Mouse (Mus musculus) MEL (cell line): ENCODE data around the gene Lyrm2. TPM values are rescaled to one million over a fixed set of nuclear protein-coding genes. Genes with fewer than 3 reads are reported as not detected.

Experiments
- DNase-seq: peaks from one replicate; pipeline ENCODE4 v3.0.0; 2011; ENCODE audit warnings: low read depth, low spot score
- H3K27ac ChIP-seq: 2 replicates; pipeline ENCODE4 v1.5.1; 2012; ENCODE audit warnings: low read depth, mild to moderate bottlenecking, control low read depth, low read length, moderate library complexity; ENCODE audit not compliant: control insufficient read depth
- H3K27me3 ChIP-seq, 2 experiments: fragments of 150-350 bp in 1 of 2; sonication (generic) in 1 of 2; 2 replicates each; pipeline ENCODE4 v1.6.1; 2012; ENCODE audit warnings: low read length in 2 of 2, mild to moderate bottlenecking in 2 of 2, improper control_type of control experiment in 1 of 2, moderate library complexity in 1 of 2; ENCODE audit not compliant: insufficient read depth in 2 of 2, control insufficient read depth in 1 of 2
- H3K36me3 ChIP-seq, 2 experiments: 2 replicates each; pipeline ENCODE4 v1.6.1; 2012 to 2014; ENCODE audit warnings: low read length in 2 of 2, improper control_type of control experiment in 1 of 2, inconsistent platforms in 1 of 2, mild to moderate bottlenecking in 1 of 2; ENCODE audit not compliant: insufficient read depth in 2 of 2, control insufficient read depth in 1 of 2
- H3K4me1 ChIP-seq, 2 experiments: fragments of 150-350 bp in 1 of 2; sonication (generic) in 1 of 2; 2 replicates each; pipeline ENCODE4 v1.6.1; 2012; ENCODE audit warnings: low read length in 2 of 2, improper control_type of control experiment in 1 of 2, mild to moderate bottlenecking in 1 of 2; ENCODE audit not compliant: insufficient read depth in 2 of 2, control insufficient read depth in 1 of 2
- H3K4me3 ChIP-seq, 2 experiments: fragments of 150-350 bp in 1 of 2; sonication (generic) in 1 of 2; 2 replicates each; pipeline ENCODE4 v1.5.1; 2012; ENCODE audit warnings: low read depth in 2 of 2, low read length in 2 of 2, mild to moderate bottlenecking in 2 of 2, moderate library complexity in 2 of 2, control low read depth in 1 of 2, improper control_type of control experiment in 1 of 2; ENCODE audit not compliant: control insufficient read depth in 1 of 2, insufficient read depth in 1 of 2
- H3K79me2 ChIP-seq: 2 replicates; pipeline ENCODE4 v1.6.1; 2012; ENCODE audit warnings: mild to moderate bottlenecking, low read length, moderate library complexity; ENCODE audit not compliant: control insufficient read depth, poor library complexity, insufficient read depth
- H3K9ac ChIP-seq: 2 replicates; pipeline ENCODE4 v1.6.1; 2012; ENCODE audit warnings: low read depth, mild to moderate bottlenecking, control low read depth, low read length, moderate library complexity; ENCODE audit not compliant: control insufficient read depth, poor library complexity, severe bottlenecking
- H3K9me3 ChIP-seq: fragments of 150-350 bp; sonication (generic); replicated peaks from 2 replicates; pipeline ENCODE4 v1.6.1; 2012; ENCODE audit warnings: mild to moderate bottlenecking, low read length, improper control_type of control experiment, moderate library complexity; ENCODE audit not compliant: insufficient read depth
- CHD1 ChIP-seq: IDR thresholded peaks from 2 replicates; pipeline ENCODE4 v1.6.1; 2012; ENCODE audit warnings: low read depth, mild to moderate bottlenecking, inconsistent platforms, low read length, improper control_type of control experiment
- E2F4 ChIP-seq: IDR thresholded peaks from 2 replicates; pipeline ENCODE4 v1.6.1; 2011; ENCODE audit warnings: low read depth, low read length, improper control_type of control experiment, borderline replicate concordance
- ELF1 ChIP-seq: IDR thresholded peaks from 2 replicates; pipeline ENCODE4 v1.6.1; 2014; ENCODE audit warnings: low read depth, mild to moderate bottlenecking, inconsistent platforms, low read length, improper control_type of control experiment, moderate library complexity
- GABPA ChIP-seq: IDR thresholded peaks from 2 replicates; pipeline ENCODE4 v1.6.1; 2012; ENCODE audit warnings: low read depth, mild to moderate bottlenecking, inconsistent platforms, low read length, improper control_type of control experiment, moderate library complexity
- GATA1 ChIP-seq: IDR thresholded peaks from 2 replicates; pipeline ENCODE4 v1.6.1; 2011; ENCODE audit warnings: low read depth, low read length, improper control_type of control experiment
- KAT2A ChIP-seq: conservative IDR thresholded peaks from 2 replicates; pipeline ENCODE4 v1.6.1; 2012; ENCODE audit warnings: low read depth, low read length, improper control_type of control experiment, inconsistent platforms
- MAFK ChIP-seq: IDR thresholded peaks from 2 replicates; pipeline ENCODE4 v1.6.1; 2011; ENCODE audit warnings: low read depth, mild to moderate bottlenecking, low read length, improper control_type of control experiment, borderline replicate concordance
- MEF2A ChIP-seq: IDR thresholded peaks from 2 replicates; pipeline ENCODE4 v1.6.1; 2014; ENCODE audit warnings: low read depth, mild to moderate bottlenecking, inconsistent platforms, low read length, improper control_type of control experiment; ENCODE audit not compliant: poor library complexity, insufficient replicate concordance, severe bottlenecking; ENCODE audit errors: extremely low read depth
- MXI1 ChIP-seq: IDR thresholded peaks from 2 replicates; pipeline ENCODE4 v1.6.1; 2011; ENCODE audit warnings: mild to moderate bottlenecking, low read depth, low read length, improper control_type of control experiment
- MYB ChIP-seq: IDR thresholded peaks from 2 replicates; pipeline ENCODE4 v1.6.1; 2011; ENCODE audit warnings: mild to moderate bottlenecking, low read depth, low read length, improper control_type of control experiment
- NRF1 ChIP-seq: IDR thresholded peaks from 2 replicates; pipeline ENCODE4 v1.6.1; 2014; ENCODE audit warnings: low read depth, mild to moderate bottlenecking, inconsistent platforms, low read length, improper control_type of control experiment, moderate library complexity; ENCODE audit not compliant: poor library complexity, insufficient read depth, severe bottlenecking
- RAD21 ChIP-seq: IDR thresholded peaks from 2 replicates; pipeline ENCODE4 v1.6.1; 2011; ENCODE audit warnings: mild to moderate bottlenecking, low read depth, low read length, improper control_type of control experiment
- SIN3A ChIP-seq: IDR thresholded peaks from 2 replicates; pipeline ENCODE4 v1.6.1; 2012; ENCODE audit warnings: low read length, improper control_type of control experiment, inconsistent platforms
- SMC3 ChIP-seq: IDR thresholded peaks from 2 replicates; pipeline ENCODE4 v1.6.1; 2011; ENCODE audit warnings: low read depth, low read length, improper control_type of control experiment
- TBP ChIP-seq: IDR thresholded peaks from 2 replicates; pipeline ENCODE4 v1.8.0; 2011; ENCODE audit warnings: low read depth, low read length, improper control_type of control experiment
- TCF12 ChIP-seq: IDR thresholded peaks from 2 replicates; pipeline ENCODE4 v1.6.1; 2014; ENCODE audit warnings: low read depth, mild to moderate bottlenecking, inconsistent platforms, low read length, improper control_type of control experiment, moderate library complexity
- USF2 ChIP-seq, 2 experiments: IDR thresholded peaks; 2 replicates each; pipeline ENCODE4 v1.6.1; 2011 to 2012; ENCODE audit warnings: improper control_type of control experiment in 2 of 2, low read length in 2 of 2, borderline replicate concordance in 1 of 2, inconsistent platforms in 1 of 2, low read depth in 1 of 2, mild to moderate bottlenecking in 1 of 2; ENCODE audit not compliant: insufficient read depth in 1 of 2
- ZC3H11A ChIP-seq: IDR thresholded peaks from 2 replicates; pipeline ENCODE4 v1.6.1; 2012; ENCODE audit warnings: low read depth, mild to moderate bottlenecking, inconsistent platforms, low read length, improper control_type of control experiment
- polyA plus RNA-seq, 2 experiments: library from polyadenylated mRNA; stranded (reverse) in 1 of 2; unstranded in 1 of 2; fragments of >175 nt in 1 of 2; fragments of >200 nt in 1 of 2; gene quantifications; 2 replicates each; pipeline versions ENCODE4 v1.2.1 to v1.2.4; 2012; ENCODE audit warnings: low replicate concordance in 2 of 2, low read depth in 1 of 2; ENCODE audit not compliant: insufficient read length in 2 of 2, insufficient read depth in 1 of 2, missing spikeins in 1 of 2
- total RNA-seq: library from RNA; depleted of rRNA; stranded (reverse); fragments of 300-350 nt; gene quantifications from 2 replicates; pipeline ENCODE4 v1.2.3, GENCODE M21; 2012

The Lyrm2 gene
- total and polyA plus RNA-seq, 3 experiments: 18.0 to 37.7 TPM; not detected in 1

GRCm38 (mm10) chr4:32829316-32829715, 29.3 kb downstream of the Lyrm2 start:
- Histone ChIP-seq H3K9ac (no peak overlapping the region), H3K79me2 (no peaks in the 10 kb centered on the region), H3K4me1 (no peaks in the 10 kb centered on the region), H3K36me3 (no peaks in the 10 kb centered on the region), H3K27me3 (no peaks in the 10 kb centered on the region), H3K27ac (no peak overlapping the region), H3K9me3 (no peaks in the 10 kb centered on the region), H3K4me3 (no peak overlapping the region)
- DNase-seq: no peak
- TF ChIP-seq SMC3 (no peak), SIN3A (no peak), CHD1 (no peak)

- TF ChIP-seq ZC3H11A (no peak), KAT2A (no peak), ELF1 (no peak), GATA1 (no peak), MAFK (no peak), E2F4 (no peak), NRF1 (no peak), TBP (no peak), RAD21 (no peak), MEF2A (no peak), MXI1 (no peak), MYB (no peak), TCF12 (no peak), USF2 (IDR thresholded peaks at IDR 0.05; ENCODE audit: borderline replicate concordance in 1 of 2, insufficient read depth in 1 of 2, low read depth in 1 of 2, low read length in 2 of 2) (no peak), GABPA (no peak)
These were observed 33.6 kb downstream of the Lyrm2 start for GRCm38 (mm10) chr4:32833494-32834282.

More at GRCm38 (mm10) chr4:32833494-32834282, 33.6 kb downstream of the Lyrm2 start:
- Histone ChIP-seq H3K36me3 (no peaks in the 10 kb centered on the region), H3K4me1 (no peaks in the 10 kb centered on the region), H3K9ac (no peak overlapping the region), H3K79me2 (no peaks in the 10 kb centered on the region), H3K9me3 (no peaks in the 10 kb centered on the region), H3K4me3 (no peak overlapping the region), H3K27ac (no peak overlapping the region), H3K27me3 (no peaks in the 10 kb centered on the region)
- DNase-seq: no peak
